17 mouse cellular contexts compared by ENCODE assay signal in the genomic region with DNA sequence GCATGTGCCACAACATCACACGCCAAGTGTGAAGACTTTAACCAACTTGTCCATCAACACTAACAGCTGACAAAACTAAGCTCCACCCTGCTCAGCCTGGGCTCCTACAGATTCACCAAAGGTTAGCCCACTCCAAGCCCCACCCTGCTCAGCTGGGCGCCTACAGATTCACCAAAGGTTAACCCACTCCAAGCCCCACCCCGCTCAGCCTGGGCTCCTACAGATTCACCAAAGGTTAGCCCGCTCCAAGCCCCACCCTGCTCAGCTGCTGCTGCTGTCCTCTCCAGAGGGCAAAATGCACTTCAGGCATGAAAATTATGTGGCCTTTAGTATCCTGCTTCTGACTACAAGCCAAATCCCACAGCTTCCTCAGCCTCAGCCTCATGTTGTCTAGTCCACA. TPM values are rescaled to one million over a fixed set of nuclear protein-coding genes. Genes with fewer than 3 reads are reported as not detected.
DNase-seq lines count a peak whose midpoint lies in the region; ATAC-seq and TF ChIP-seq lines count a peak whose summit lies in the region.
"Had no signal": no experiment of that assay in that cellular context is flagged by ENCODE, and none has a peak within 500 bp of the region (broad histone marks: within the 10 kb centered on the region; RNA-seq: fewer than 3 reads in every experiment).

No protein-coding gene starts in this region.

- H3K9me3 ChIP-seq in heart, embryonic 14.5 days (ENCODE audit: control insufficient read depth, low read length) = no peaks in the 10 kb centered on the region
- H3K9me3 ChIP-seq in forebrain, embryonic 11.5 days (ENCODE audit: control insufficient read depth, low read length) = no peaks in the 10 kb centered on the region
- H3K9me3 ChIP-seq: embryonic facial prominence, embryonic 15.5 days; hindbrain, embryonic 15.5 days; neural tube, embryonic 12.5 days had no signal

- H3K79me2 ChIP-seq in myocyte (ENCODE audit: control insufficient read depth, insufficient read depth) = peaks cover 92% of the 10 kb centered on the region

- peak overlapping the region; percentile 5 to 62; a peak in 3 of 4 replicates for H3K27ac ChIP-seq in heart, embryonic 14.5 days (replicated peaks in 1 of 2; ENCODE audit: control insufficient read depth in 1 of 2, insufficient read depth in 1 of 2, low read depth in 2 of 2, low read length in 2 of 2)
- H3K27ac ChIP-seq in forebrain, embryonic 11.5 days (ENCODE audit: low read depth, low read length) = no peak overlapping the region
- H3K27ac ChIP-seq: embryonic facial prominence, embryonic 15.5 days; hindbrain, embryonic 15.5 days; macrophage; neural tube, embryonic 12.5 days had no signal

- H3K36me3 ChIP-seq in heart, embryonic 14.5 days (ENCODE audit: control insufficient read depth, insufficient read depth, low read length) = peaks cover 8% of the 10 kb centered on the region
- H3K36me3 ChIP-seq in myocyte (ENCODE audit: control insufficient read depth, insufficient read depth) = peaks cover 13% of the 10 kb centered on the region
- H3K36me3 ChIP-seq in forebrain, embryonic 11.5 days (ENCODE audit: control insufficient read depth, insufficient read depth, low read length) = no peaks in the 10 kb centered on the region
- H3K36me3 ChIP-seq: hindbrain, embryonic 15.5 days had no signal

- no peak overlapping the region for H3ac ChIP-seq in myocyte (ENCODE audit: control insufficient read depth, insufficient read length)

- peak overlapping the region in 1 of 2 experiments; percentile 96; a peak in 1 of 4 replicates for H3K4me3 ChIP-seq in heart, embryonic 14.5 days (ENCODE audit: control insufficient read depth in 1 of 2, insufficient read depth in 1 of 2, low read depth in 1 of 2, low read length in 2 of 2)
- H3K4me3 ChIP-seq in myocyte = no peak overlapping the region
- no peak overlapping the region for H3K4me3 ChIP-seq in forebrain, embryonic 11.5 days (ENCODE audit: low read depth, low read length)
- H3K4me3 ChIP-seq: embryonic facial prominence, embryonic 15.5 days; hindbrain, embryonic 15.5 days; neural tube, embryonic 12.5 days had no signal

- WGBS in heart, embryonic 14.5 days = 70% methylated on average over 4 of the region's 4 CpGs
- WGBS in forebrain, embryonic 11.5 days = 86% methylated on average over 4 of the region's 4 CpGs

- H3K27me3 ChIP-seq in heart, embryonic 14.5 days (ENCODE audit: control insufficient read depth, insufficient read depth, low read length) = no peaks in the 10 kb centered on the region
- H3K27me3 ChIP-seq in myocyte (ENCODE audit: control insufficient read depth, insufficient read depth, insufficient read length) = no peaks in the 10 kb centered on the region
- H3K27me3 ChIP-seq in forebrain, embryonic 11.5 days (ENCODE audit: control insufficient read depth, insufficient read depth, low read length) = no peaks in the 10 kb centered on the region
- H3K27me3 ChIP-seq: embryonic facial prominence, embryonic 15.5 days; hindbrain, embryonic 15.5 days; neural tube, embryonic 12.5 days had no signal

- peak overlapping the region; percentile 99 for H3K9ac ChIP-seq in heart, embryonic 14.5 days (ENCODE audit: low read length)
- no peak overlapping the region for H3K9ac ChIP-seq in forebrain, embryonic 11.5 days (ENCODE audit: low read length)
- H3K9ac ChIP-seq: embryonic facial prominence, embryonic 15.5 days; hindbrain, embryonic 15.5 days; neural tube, embryonic 12.5 days had no signal

- no peak for ATAC-seq in heart, embryonic 14.5 days (ENCODE audit: insufficient number of reproducible peaks, insufficient read depth, low FRiP score, low read depth)
- ATAC-seq in forebrain, embryonic 11.5 days (replicated peaks; ENCODE audit: low FRiP score) = no peak

- H3K4me2 ChIP-seq in heart, embryonic 14.5 days (ENCODE audit: low read length) = peak overlapping the region; percentile 97
- peak overlapping the region; percentile 90 for H3K4me2 ChIP-seq in myocyte (ENCODE audit: low read depth)
- H3K4me2 ChIP-seq in forebrain, embryonic 11.5 days (ENCODE audit: low read depth, low read length, severe bottlenecking) = no peak overlapping the region
- H3K4me2 ChIP-seq: embryonic facial prominence, embryonic 15.5 days; hindbrain, embryonic 15.5 days had no signal

- H3K4me1 ChIP-seq in heart, embryonic 14.5 days (ENCODE audit: control insufficient read depth in 2 of 2, insufficient read depth in 2 of 2, low read length in 2 of 2) = peaks cover 28 to 58% of the 10 kb centered on the region in 2 experiments
- peaks cover 11% of the 10 kb centered on the region for H3K4me1 ChIP-seq in forebrain, embryonic 11.5 days (replicated peaks; ENCODE audit: control insufficient read depth, insufficient read depth, low read length)

- DNase-seq in heart, adult 8-10 months (ENCODE audit: low spot score) = no peak
- peak; percentile 35 to 59 for DNase-seq in kidney, postnatal 25 days
- no peak for DNase-seq in kidney, postnatal 10 days
- peak; percentile 80 for DNase-seq in liver
- DNase-seq in MN1 (ENCODE audit: low spot score) = no peak
- DNase-seq in forebrain, embryonic 11.5 days (ENCODE audit: low spot score) = no peak
- DNase-seq: cerebellum, adult 11 months; gastrocnemius, postnatal 36 days; lung, adult 18-20 months; midbrain, embryonic 14.5 days; right cerebral cortex, postnatal 4 days had no signal

- TF ChIP-seq POLR2A in myocyte (IDR thresholded peaks at IDR 0.05; ENCODE audit: insufficient read length, low read depth) = no peak

TF ChIP-seq in myocyte, 11 proteins besides CTCF, POLR2A, EP300 and RAD21:
- TF ChIP-seq MYOG (IDR thresholded peaks at IDR 0.05; ENCODE audit: control insufficient read depth in 1 of 3, insufficient read depth in 1 of 3, insufficient read length in 2 of 3, low read depth in 2 of 3) (peak in 1 of 3 experiments; percentile 85), TCF3 (IDR thresholded peaks at IDR 0.05; ENCODE audit: insufficient read length, low read depth) (no peak), MYOD1 (IDR thresholded peaks at IDR 0.05; ENCODE audit: control insufficient read depth in 1 of 3, insufficient read length in 2 of 3, low read depth in 2 of 3) (peak; percentile 2 to 60 (median 6))

RNA-seq across cellular contexts. Expression of a gene that starts 5.7 kb away (rescaled TPM):
- polyA plus RNA-seq in heart, embryonic 14.5 days (2014; fragmentation: Nextera tagmentation; extraction: Ambion mirVana) = 17.5 and 18.2 TPM in 2 replicates
- 10 to 100 TPM; 19.7 to 28.9 (median 23.3) TPM for total RNA-seq in heart, adult 8-10 months (2022)
- 40.6 TPM for polyA plus RNA-seq in myocyte (2012; fragmentation: generic; extraction: Trizol)
- polyA plus RNA-seq in forebrain, embryonic 11.5 days (2014; fragmentation: Nextera tagmentation; extraction: Ambion mirVana) = 13.4 and 13.8 TPM in 2 replicates

RNA-seq across cellular contexts. Expression of a gene that starts 8.7 kb away (rescaled TPM):
- 25.3 and 26.2 TPM in 2 replicates for polyA plus RNA-seq in heart, embryonic 14.5 days (2014; fragmentation: Nextera tagmentation; extraction: Ambion mirVana)
- total RNA-seq in heart, adult 8-10 months (2022) = 10 to 100 TPM; 24.8 to 31.0 (median 29.0) TPM
- polyA plus RNA-seq in myocyte (2012; fragmentation: generic; extraction: Trizol) = 52.7 TPM
- polyA plus RNA-seq in forebrain, embryonic 11.5 days (2014; fragmentation: Nextera tagmentation; extraction: Ambion mirVana) = 53.4 and 54.3 TPM in 2 replicates

RNA-seq across cellular contexts. Expression of a gene that starts 11.3 kb away (rescaled TPM):
- polyA plus RNA-seq in heart, embryonic 14.5 days (2014; fragmentation: Nextera tagmentation; extraction: Ambion mirVana) = 233 and 237 TPM in 2 replicates
- 100 to 1,000 TPM; 103 to 122 (median 108) TPM for total RNA-seq in heart, adult 8-10 months (2022)
- 110 TPM for polyA plus RNA-seq in myocyte (2012; fragmentation: generic; extraction: Trizol)
- 271 and 288 TPM in 2 replicates for polyA plus RNA-seq in forebrain, embryonic 11.5 days (2014; fragmentation: Nextera tagmentation; extraction: Ambion mirVana)

RNA-seq across cellular contexts. Expression of a gene that starts 23.0 kb away (rescaled TPM):
- 47.6 and 48.7 TPM in 2 replicates for polyA plus RNA-seq in heart, embryonic 14.5 days (2014; fragmentation: Nextera tagmentation; extraction: Ambion mirVana)
- 10 to 100 TPM; 16.1 to 24.6 (median 19.7) TPM for total RNA-seq in heart, adult 8-10 months (2022)
- polyA plus RNA-seq in myocyte (2012; fragmentation: generic; extraction: Trizol) = 41.6 TPM
- 78.8 and 81.6 TPM in 2 replicates for polyA plus RNA-seq in forebrain, embryonic 11.5 days (2014; fragmentation: Nextera tagmentation; extraction: Ambion mirVana)

RNA-seq across cellular contexts. Expression of a gene that starts 23.2 kb away (rescaled TPM):
- 0.66 and 2.0 TPM in 2 replicates for polyA plus RNA-seq in heart, embryonic 14.5 days (2014; fragmentation: Nextera tagmentation; extraction: Ambion mirVana)
- under 1 TPM; 0.37 to 0.82 (median 0.63) TPM for total RNA-seq in heart, adult 8-10 months (2022)
- 0.74 TPM for polyA plus RNA-seq in myocyte (2012; fragmentation: generic; extraction: Trizol)
- 4.5 and 4.7 TPM in 2 replicates for polyA plus RNA-seq in forebrain, embryonic 11.5 days (2014; fragmentation: Nextera tagmentation; extraction: Ambion mirVana)

Comparison
In these comparisons a context has a peak if more than half of its experiments do, and no peak if none do; other contexts are left out.
1. DNase-seq: peak in kidney, postnatal 25 days (2 of 2) and liver (single experiment); none in heart, adult 8-10 months (single experiment), kidney, postnatal 10 days (single experiment), MN1 (single experiment) and forebrain, embryonic 11.5 days (single experiment).